ENCODE assay signal across 20 mouse cellular contexts in the genomic region with DNA sequence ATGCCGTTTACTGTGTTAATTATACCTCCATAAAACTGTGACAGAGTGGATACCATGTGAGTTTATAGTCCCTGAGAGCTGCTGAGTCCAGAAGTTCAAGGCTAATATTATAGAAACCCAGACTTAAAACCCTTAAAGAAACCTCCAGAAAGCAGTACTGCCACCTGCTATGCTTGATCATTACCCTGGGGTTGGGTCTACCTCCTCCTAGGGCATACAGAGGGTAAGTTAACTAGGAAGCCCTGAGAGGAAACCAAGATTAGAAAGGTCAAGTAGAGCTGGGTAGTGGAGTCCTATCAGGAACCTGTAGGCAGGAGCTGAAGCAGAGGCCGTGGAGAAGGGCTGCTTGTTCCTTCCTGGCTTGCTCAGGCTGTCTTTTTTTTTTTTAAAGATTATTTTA. TPM values are rescaled to one million over a fixed set of nuclear protein-coding genes. Genes with fewer than 3 reads are reported as not detected.
"Had no signal": no experiment of that assay in that cellular context is flagged by ENCODE, and none has a peak within 500 bp of the region (broad histone marks: within the 10 kb centered on the region; RNA-seq: fewer than 3 reads in every experiment).

No protein-coding gene starts in this region.

- H3K27ac ChIP-seq: liver, embryonic 15.5 days; lung, embryonic 15.5 days; macrophage; midbrain, embryonic 13.5 days; midbrain, embryonic 15.5 days; neural tube, embryonic 12.5 days had no signal

- DNase-seq: liver, postnatal 0 days; lung, adult 2 months; lung, postnatal 36 days; right cerebral cortex, postnatal 14 days; spleen, adult 18-20 months; thymus, adult 18-20 months; thymus, postnatal 14 days; thymus, postnatal 36 days had no signal

- H3K4me3 ChIP-seq: liver, embryonic 15.5 days; lung, embryonic 15.5 days; megakaryocyte, embryonic 14.5 days; midbrain, embryonic 13.5 days; midbrain, embryonic 15.5 days; neural tube, embryonic 12.5 days had no signal

- H3K27me3 ChIP-seq: lung, embryonic 15.5 days; megakaryocyte, embryonic 14.5 days; midbrain, embryonic 15.5 days; neural tube, embryonic 12.5 days had no signal

- H3K4me2 ChIP-seq: liver, embryonic 15.5 days; lung, embryonic 15.5 days; midbrain, embryonic 11.5 days; midbrain, embryonic 13.5 days; midbrain, embryonic 15.5 days; neural tube, embryonic 12.5 days had no signal

- ATAC-seq: liver, postnatal 0 days; lung, postnatal 0 days; midbrain, embryonic 13.5 days; midbrain, embryonic 15.5 days had no signal

- H3K4me1 ChIP-seq: lung, embryonic 15.5 days; midbrain, embryonic 13.5 days; midbrain, embryonic 15.5 days; neural tube, embryonic 12.5 days had no signal

- H3K9ac ChIP-seq: liver, embryonic 15.5 days; liver, postnatal 0 days; lung, embryonic 15.5 days; midbrain, embryonic 13.5 days; midbrain, embryonic 15.5 days; neural tube, embryonic 12.5 days had no signal

- H3K9me3 ChIP-seq: liver, embryonic 15.5 days; lung, embryonic 15.5 days; midbrain, embryonic 13.5 days; midbrain, embryonic 15.5 days; neural tube, embryonic 12.5 days had no signal

- H3K36me3 ChIP-seq: liver, embryonic 15.5 days; lung, embryonic 15.5 days; midbrain, embryonic 13.5 days; midbrain, embryonic 15.5 days; neural tube, embryonic 12.5 days had no signal

RNA-seq across cellular contexts. Expression of gene Cby3, which starts 2.1 kb away (rescaled TPM):
- total RNA-seq: monocyte, adult 5-6 weeks; neutrophil, adult 5-6 weeks had no signal
- polyA plus RNA-seq: liver, embryonic 15.5 days; macrophage; midbrain, embryonic 11.5 days; neural tube, embryonic 12.5 days; thymus, postnatal 0 days had no signal
